In genomic region chr6:13070147-13070425, GRCm38 (mm10) we compare ENCODE assay signal across 8 mouse cellular contexts. TPM values are rescaled to one million over a fixed set of nuclear protein-coding genes. Genes with fewer than 3 reads are reported as not detected.
DNase-seq lines count a peak whose midpoint lies in the region; ATAC-seq and TF ChIP-seq lines count a peak whose summit lies in the region.

No protein-coding gene starts in this region.

- ATAC-seq in lung, postnatal 0 days = no peak
- no peak for ATAC-seq in embryonic facial prominence, embryonic 15.5 days (ENCODE audit: insufficient number of reproducible peaks, low FRiP score, low TSS enrichment, low read depth)
- peak; percentile 30; the same call in 1 of the 2 replicates for ATAC-seq in intestine, postnatal 0 days
- no peak; the same call in 1 of the 2 replicates for ATAC-seq in neural tube, embryonic 14.5 days (ENCODE audit: low read depth)

- peak overlapping the region; percentile 87 for H3K27ac ChIP-seq in lung, postnatal 0 days (ENCODE audit: low read length)
- peak overlapping the region; percentile 74; the same call in 1 of the 2 replicates for H3K27ac ChIP-seq in embryonic facial prominence, embryonic 15.5 days (replicated peaks)
- H3K27ac ChIP-seq in intestine, postnatal 0 days (ENCODE audit: low read depth, low read length) = peak overlapping the region; percentile 77
- H3K27ac ChIP-seq in neural tube, embryonic 14.5 days (ENCODE audit: low read depth, low read length) = peak overlapping the region; percentile 73; the same call in 1 of the 2 replicates

- TF ChIP-seq CTCF in lung, postnatal 0 days (IDR thresholded peaks at IDR 0.05) = no peak
- no peak for TF ChIP-seq CTCF in intestine, postnatal 0 days (IDR thresholded peaks at IDR 0.05; ENCODE audit: low read depth)

- peaks cover 4% of the 10 kb centered on the region; the same call in 1 of the 2 replicates for H3K4me1 ChIP-seq in lung, postnatal 0 days (ENCODE audit: insufficient read depth, low read depth, low read length)
- H3K4me1 ChIP-seq in embryonic facial prominence, embryonic 15.5 days = peaks cover 4% of the 10 kb centered on the region
- no peaks in the 10 kb centered on the region for H3K4me1 ChIP-seq in intestine, postnatal 0 days (replicated peaks; ENCODE audit: control insufficient read depth, insufficient read depth, low read length)
- peaks cover 8% of the 10 kb centered on the region; the same call in 1 of the 2 replicates for H3K4me1 ChIP-seq in neural tube, embryonic 14.5 days (ENCODE audit: control insufficient read depth, insufficient read depth, low read length)

- WGBS in lung, postnatal 0 days = 0% methylated on average over 11 of the region's 11 CpGs
- WGBS in embryonic facial prominence, embryonic 15.5 days = under 1% methylated on average over 11 of the region's 11 CpGs
- under 1% methylated on average over 11 of the region's 11 CpGs for WGBS in intestine, postnatal 0 days
- 3% methylated on average over 11 of the region's 11 CpGs for WGBS in neural tube, embryonic 14.5 days

- H3K36me3 ChIP-seq in lung, postnatal 0 days (ENCODE audit: insufficient read depth, low read length) = no peaks in the 10 kb centered on the region
- peaks cover 8% of the 10 kb centered on the region; the same call in 1 of the 2 replicates for H3K36me3 ChIP-seq in embryonic facial prominence, embryonic 15.5 days
- H3K36me3 ChIP-seq in intestine, postnatal 0 days (ENCODE audit: control insufficient read depth, insufficient read depth) = peaks cover 15% of the 10 kb centered on the region; the same call in 1 of the 2 replicates
- peaks cover 5% of the 10 kb centered on the region for H3K36me3 ChIP-seq in neural tube, embryonic 14.5 days (ENCODE audit: control insufficient read depth, insufficient read depth, low read length)

- intact Hi-C loops in left cerebral cortex, postnatal 10 days (cut with DNase I) = no loop called here

- H3K4me2 ChIP-seq in lung, postnatal 0 days (replicated peaks; ENCODE audit: low read depth, low read length) = peak overlapping the region; percentile 63
- peak overlapping the region; percentile 55 for H3K4me2 ChIP-seq in embryonic facial prominence, embryonic 15.5 days (replicated peaks)
- H3K4me2 ChIP-seq in intestine, postnatal 0 days (replicated peaks; ENCODE audit: low read depth) = peak overlapping the region; percentile 76
- peak overlapping the region; percentile 74 for H3K4me2 ChIP-seq in neural tube, embryonic 14.5 days (ENCODE audit: low read depth, low read length)

- no peak for TF ChIP-seq EP300 in lung, postnatal 0 days (IDR thresholded peaks at IDR 0.05)

- H3K4me3 ChIP-seq in lung, postnatal 0 days (ENCODE audit: low read depth, low read length) = peak overlapping the region; percentile 86
- H3K4me3 ChIP-seq in embryonic facial prominence, embryonic 15.5 days (replicated peaks) = peak overlapping the region; percentile 97
- peak overlapping the region; percentile 90 for H3K4me3 ChIP-seq in intestine, postnatal 0 days (ENCODE audit: low read depth, low read length)
- peak overlapping the region; percentile 95 for H3K4me3 ChIP-seq in neural tube, embryonic 14.5 days (ENCODE audit: low read depth, low read length)

- no peaks in the 10 kb centered on the region for H3K9me3 ChIP-seq in lung, postnatal 0 days (ENCODE audit: low read length)
- no peaks in the 10 kb centered on the region for H3K9me3 ChIP-seq in embryonic facial prominence, embryonic 15.5 days (replicated peaks)
- no peaks in the 10 kb centered on the region for H3K9me3 ChIP-seq in intestine, postnatal 0 days (ENCODE audit: control insufficient read depth)
- no peaks in the 10 kb centered on the region for H3K9me3 ChIP-seq in neural tube, embryonic 14.5 days (ENCODE audit: control insufficient read depth, low read length)

- no peaks in the 10 kb centered on the region for H3K27me3 ChIP-seq in lung, postnatal 0 days (replicated peaks; ENCODE audit: insufficient read depth, low read length)
- no peaks in the 10 kb centered on the region for H3K27me3 ChIP-seq in embryonic facial prominence, embryonic 15.5 days
- no peaks in the 10 kb centered on the region for H3K27me3 ChIP-seq in intestine, postnatal 0 days (replicated peaks; ENCODE audit: control insufficient read depth, insufficient read depth, low read length)
- H3K27me3 ChIP-seq in neural tube, embryonic 14.5 days (ENCODE audit: control insufficient read depth, insufficient read depth, low read length) = no peaks in the 10 kb centered on the region

- no peak for DNase-seq in lung, postnatal 0 days (ENCODE audit: low spot score)
- no peak for DNase-seq in lung, adult 18-20 months
- no peak for DNase-seq in gastrocnemius, postnatal 10 days
- DNase-seq in left cerebral cortex, postnatal 10 days (ENCODE audit: extremely low spot score in 1 of 2, low spot score in 2 of 2) = no peak
- DNase-seq in adrenal gland, postnatal 14 days = no peak

- peak overlapping the region; percentile 84 for H3K9ac ChIP-seq in lung, postnatal 0 days (replicated peaks; ENCODE audit: low read depth)
- peak overlapping the region; percentile 88 for H3K9ac ChIP-seq in embryonic facial prominence, embryonic 15.5 days
- H3K9ac ChIP-seq in intestine, postnatal 0 days (ENCODE audit: low read depth, low read length) = peak overlapping the region; percentile 90
- peak overlapping the region; percentile 97 for H3K9ac ChIP-seq in neural tube, embryonic 14.5 days (replicated peaks; ENCODE audit: low read depth, low read length)

RNA-seq across cellular contexts. Expression of gene Tmem106b, which starts 0.5 kb away (rescaled TPM):
- 47.3 and 54.6 TPM in 2 replicates for polyA plus RNA-seq in lung, postnatal 0 days (2015; fragmentation: Nextera tagmentation; extraction: Ambion mirVana)
- 32.2 and 33.4 TPM in 2 replicates for polyA plus RNA-seq in embryonic facial prominence, embryonic 15.5 days (2015; fragmentation: Nextera tagmentation; extraction: Ambion mirVana)
- polyA plus RNA-seq in intestine, postnatal 0 days (2015; fragmentation: Nextera tagmentation; extraction: Ambion mirVana) = 30.5 and 31.9 TPM in 2 replicates
- polyA plus RNA-seq in neural tube, embryonic 14.5 days (2014; fragmentation: Nextera tagmentation; extraction: Ambion mirVana) = 49.4 and 53.3 TPM in 2 replicates
- 10 to 100 TPM; 58.8 to 59.3 TPM for total RNA-seq in gastrocnemius, postnatal 10 days (2021)
- 100 to 1,000 TPM; 129 to 158 TPM for total RNA-seq in left cerebral cortex, postnatal 10 days (2021)
- 144 and 152 TPM in 2 replicates for total RNA-seq in adrenal gland, postnatal 14 days (2021)
